Mouse (Mus musculus): ENCODE data around the gene Jph4.

- TF ChIP-seq GATA1 (IDR thresholded peaks at IDR 0.05; ENCODE audit: low read length) = no peak
- no peak for TF ChIP-seq TAL1 (IDR thresholded peaks at IDR 0.05; ENCODE audit: low read length)
Observed at GRCm38 (mm10) chr14:55149041-55149440, 32.3 kb upstream of the Jph4 start.
